Mouse (Mus musculus) testis, adult 2 months (tissue): Measurements from ENCODE around the gene Spast. TPM values are rescaled to one million over a fixed set of nuclear protein-coding genes. Genes with fewer than 3 reads are reported as not detected.

Experiments used
- H3K27ac ChIP-seq: fragments of 200-500 bp; 2 replicates; pipeline ENCODE4 v1.5.1; 2012; ENCODE audit warnings: low read depth, low read length; ENCODE audit not compliant: control insufficient read depth, insufficient read depth
- H3K27me3 ChIP-seq: fragments of 200-500 bp; 2 replicates; pipeline ENCODE4 v1.6.1; 2012; ENCODE audit warnings: mild to moderate bottlenecking, low read length, moderate library complexity; ENCODE audit not compliant: control insufficient read depth, insufficient read depth
- H3K36me3 ChIP-seq: fragments of 200-500 bp; 2 replicates; pipeline ENCODE4 v1.6.1; 2012; ENCODE audit warnings: mild to moderate bottlenecking, low read length; ENCODE audit not compliant: control insufficient read depth, insufficient read depth
- H3K4me1 ChIP-seq: fragments of 200-500 bp; 2 replicates; pipeline ENCODE4 v1.6.1; 2012; ENCODE audit warnings: low read length; ENCODE audit not compliant: control insufficient read depth, insufficient read depth
- H3K4me3 ChIP-seq: fragments of 200-500 bp; 2 replicates; pipeline ENCODE4 v1.5.1; 2012; ENCODE audit warnings: low read depth, mild to moderate bottlenecking, low read length, moderate library complexity, mixed read lengths; ENCODE audit not compliant: control insufficient read depth
- CTCF ChIP-seq: fragments of 200-500 bp; IDR thresholded peaks from 2 replicates; pipeline ENCODE4 v1.5.1; 2012; ENCODE audit warnings: low read depth, mild to moderate bottlenecking, inconsistent platforms, low read length, moderate library complexity; ENCODE audit not compliant: control insufficient read depth, insufficient read depth, insufficient replicate concordance
- POLR2A ChIP-seq: fragments of 200-500 bp; IDR thresholded peaks from 2 replicates; pipeline ENCODE4 v1.6.1; 2012; ENCODE audit warnings: low read depth, mild to moderate bottlenecking, inconsistent platforms, low read length, moderate library complexity; ENCODE audit not compliant: control insufficient read depth
- polyA plus RNA-seq: library from polyadenylated mRNA; depleted of rRNA; stranded (reverse); fragments of >200 nt; gene quantifications from 2 replicates; pipeline ENCODE4 v1.2.3, GENCODE M21; 2012

Gene Spast
- polyA plus RNA-seq, 1 experiment, result 22.0 TPM

DNA sequence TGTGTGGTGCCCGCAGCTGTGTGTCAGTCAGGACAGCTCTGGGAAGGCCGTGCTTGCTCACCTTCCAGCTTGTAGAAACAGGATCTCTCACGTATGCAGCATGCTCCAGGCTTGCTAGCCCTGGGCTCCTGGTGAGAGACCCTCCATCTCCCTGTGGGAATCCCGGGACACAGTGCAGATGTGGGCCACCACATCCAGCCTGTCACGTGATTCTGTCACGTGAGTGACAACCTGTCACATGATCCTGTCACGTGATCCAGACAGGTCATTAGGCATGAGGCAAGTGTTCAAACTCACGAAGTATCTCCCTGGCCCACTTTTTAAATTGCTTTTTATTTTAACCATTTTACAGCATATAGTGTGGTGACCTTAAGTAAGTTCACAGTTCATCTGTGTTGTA lies 74.5 kb downstream of the Spast start:
- Histone ChIP-seq H3K4me1 (no peaks in the 10 kb centered on the region), H3K27ac (no peak overlapping the region), H3K27me3 (no peaks in the 10 kb centered on the region), H3K4me3 (no peak overlapping the region), H3K36me3 (no peaks in the 10 kb centered on the region; the same call in 1 of the 2 replicates)
- no peak for TF ChIP-seq POLR2A
- TF ChIP-seq CTCF, result no peak

- H3K4me1 ChIP-seq, result no peaks in the 10 kb centered on the region
- H3K36me3 ChIP-seq, result no peaks in the 10 kb centered on the region; the same call in 1 of the 2 replicates
- H3K4me3 ChIP-seq, result no peak overlapping the region
- no peaks in the 10 kb centered on the region for H3K27me3 ChIP-seq
- H3K27ac ChIP-seq, result no peak overlapping the region
- TF ChIP-seq POLR2A (no peak), CTCF (no peak)
Observed at GRCm38 (mm10) chr17:74414671-74415070, 75.9 kb downstream of the Spast start.

GRCm38 (mm10) chr17:74416841-74417360 lies 78.1 kb downstream of the Spast start:
- Histone ChIP-seq H3K36me3 (no peaks in the 10 kb centered on the region; the same call in 1 of the 2 replicates), H3K27me3 (no peaks in the 10 kb centered on the region), H3K27ac (no peak overlapping the region), H3K4me3 (no peak overlapping the region), H3K4me1 (no peaks in the 10 kb centered on the region)
- TF ChIP-seq CTCF, result no peak
- no peak for TF ChIP-seq POLR2A

- H3K36me3 ChIP-seq, result no peaks in the 10 kb centered on the region; the same call in 1 of the 2 replicates
Observed at GRCm38 (mm10) chr17:74418171-74418570, 79.4 kb downstream of the Spast start.

DNA sequence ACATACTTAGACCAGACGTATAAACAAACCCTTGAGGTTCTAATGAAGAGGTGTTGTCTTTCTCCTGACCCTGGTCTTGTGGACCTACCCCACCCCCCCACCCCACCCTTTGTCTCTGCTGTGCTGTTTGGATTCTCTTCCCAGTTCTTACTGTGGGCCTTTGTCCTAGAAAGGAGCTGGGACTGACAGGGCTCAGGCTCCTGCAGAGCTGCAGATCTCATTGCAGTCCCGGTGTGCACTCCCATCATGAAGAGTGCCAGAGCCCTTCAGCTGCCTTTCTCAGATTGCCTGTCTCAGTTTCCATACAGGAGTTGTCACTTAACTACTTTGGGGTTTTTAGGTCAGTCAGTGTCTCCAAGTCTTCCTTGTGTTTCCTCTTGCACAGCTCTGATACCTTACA lies 81.9 kb downstream of the Spast start:
- no peaks in the 10 kb centered on the region for H3K27me3 ChIP-seq
- no peaks in the 10 kb centered on the region for H3K4me1 ChIP-seq
- no peak for TF ChIP-seq CTCF
- TF ChIP-seq POLR2A, result no peak
- no peak overlapping the region for H3K27ac ChIP-seq
- no peak overlapping the region for H3K4me3 ChIP-seq
- no peaks in the 10 kb centered on the region; the same call in 1 of the 2 replicates for H3K36me3 ChIP-seq

More at GRCm38 (mm10) chr17:74418171-74418570, 79.4 kb downstream of the Spast start:
- Histone ChIP-seq H3K27ac (no peak overlapping the region), H3K4me3 (no peak overlapping the region), H3K27me3 (no peaks in the 10 kb centered on the region), H3K4me1 (no peaks in the 10 kb centered on the region)
- TF ChIP-seq POLR2A, result no peak
- TF ChIP-seq CTCF, result no peak

- Histone ChIP-seq H3K4me3 (no peak overlapping the region), H3K36me3 (no peaks in the 10 kb centered on the region; the same call in 1 of the 2 replicates), H3K4me1 (no peaks in the 10 kb centered on the region), H3K27me3 (no peaks in the 10 kb centered on the region), H3K27ac (no peak overlapping the region)
- TF ChIP-seq CTCF (no peak), POLR2A (no peak)
Observed at GRCm38 (mm10) chr17:74424401-74425005, 85.7 kb downstream of the Spast start.

- H3K27me3 ChIP-seq, result no peaks in the 10 kb centered on the region
- peaks cover 2% of the 10 kb centered on the region; the same call in 1 of the 2 replicates for H3K4me1 ChIP-seq
- TF ChIP-seq CTCF (no peak), POLR2A (no peak)
- no peak overlapping the region for H3K27ac ChIP-seq
- H3K4me3 ChIP-seq, result no peak overlapping the region
- H3K36me3 ChIP-seq, result no peaks in the 10 kb centered on the region
Observed at GRCm38 (mm10) chr17:74430074-74430473, 91.3 kb downstream of the Spast start.
